Mouse (Mus musculus): ENCODE measurements around the gene Gk5. TPM values are rescaled to one million over a fixed set of nuclear protein-coding genes. Genes with fewer than 3 reads are reported as not detected.
"Not testable (repeated sequence)": the region's sequence is repeated elsewhere in the genome, so short reads cannot be mapped to it uniquely, and the experiment has no call there.

Gene Gk5
- polyA plus RNA-seq (2015; fragmentation: Nextera tagmentation; extraction: Ambion mirVana): 2.8 and 3.8 TPM in 2 replicates

GRCm38 (mm10) chr9:96118861-96119772, at the start of gene Gk5:
TSS of gene Gk5 (plus strand) at chr9:96119362.
- peaks cover 4% of the 10 kb centered on the region; the same call in 1 of the 2 replicates for H3K27me3 ChIP-seq (replicated peaks)
- H3K9me3 ChIP-seq: no peaks in the 10 kb centered on the region
- H3K36me3 ChIP-seq: no peaks in the 10 kb centered on the region
- peak within 1 kb of the TSS; percentile 84 for H3K4me2 ChIP-seq
- H3K27ac ChIP-seq (replicated peaks): peak within 1 kb of the TSS; percentile 51
- under 1% methylated on average over 69 of the region's 76 CpGs for WGBS
- peak within 1 kb of the TSS; percentile 80 for H3K4me3 ChIP-seq
- ATAC-seq (ENCODE audit: extremely low read depth, insufficient number of reproducible peaks, low FRiP score, low TSS enrichment): peak; percentile 99
- H3K9ac ChIP-seq: peak within 1 kb of the TSS; percentile 87
- peaks cover 6% of the 10 kb centered on the region for H3K4me1 ChIP-seq

GRCm38 (mm10) chr9:96078752-96079315, 40.3 kb upstream of the Gk5 start:
- peaks cover 4% of the 10 kb centered on the region; the same call in 1 of the 2 replicates for H3K9me3 ChIP-seq
- H3K27ac ChIP-seq (replicated peaks): no peak overlapping the region
- no peak overlapping the region for H3K4me3 ChIP-seq
- ATAC-seq (ENCODE audit: extremely low read depth, insufficient number of reproducible peaks, low FRiP score, low TSS enrichment): no peak
- no peaks in the 10 kb centered on the region for H3K36me3 ChIP-seq
- H3K4me2 ChIP-seq: no peak overlapping the region
- 87% methylated on average over 13 of the region's 13 CpGs for WGBS
- H3K27me3 ChIP-seq (replicated peaks): no peaks in the 10 kb centered on the region
- H3K4me1 ChIP-seq: no peaks in the 10 kb centered on the region
- H3K9ac ChIP-seq: no peak overlapping the region

DNA sequence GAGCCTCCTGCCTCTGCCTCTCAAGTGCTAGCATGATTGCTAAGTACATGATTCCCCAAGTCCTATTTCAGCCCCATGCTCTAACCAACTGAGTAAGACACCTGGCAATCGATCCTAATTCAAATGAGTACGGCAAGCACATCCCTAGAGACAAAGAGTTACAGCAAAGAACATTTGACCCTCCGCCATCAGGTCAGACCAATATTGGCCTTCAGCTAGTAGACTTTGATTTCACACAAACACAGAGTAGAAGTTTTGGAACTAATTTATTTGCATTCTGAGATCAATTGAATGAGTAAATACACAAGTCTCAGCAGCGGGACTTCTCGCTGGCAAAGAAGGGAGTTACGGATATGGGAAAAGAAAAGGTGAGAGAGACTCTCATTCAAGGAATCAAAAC, 33.9 kb upstream of the Gk5 start:
- no peak overlapping the region for H3K4me3 ChIP-seq
- no peaks in the 10 kb centered on the region for H3K27me3 ChIP-seq (replicated peaks)
- H3K4me2 ChIP-seq: no peak overlapping the region
- no peaks in the 10 kb centered on the region for H3K4me1 ChIP-seq
- ATAC-seq (ENCODE audit: extremely low read depth, insufficient number of reproducible peaks, low FRiP score, low TSS enrichment): no peak
- WGBS: 85% methylated on average over 6 of the region's 6 CpGs
- no peaks in the 10 kb centered on the region for H3K36me3 ChIP-seq
- no peak overlapping the region for H3K27ac ChIP-seq (replicated peaks)
- H3K9me3 ChIP-seq: no peaks in the 10 kb centered on the region
- no peak overlapping the region for H3K9ac ChIP-seq

- no peak for ATAC-seq (ENCODE audit: extremely low read depth, insufficient number of reproducible peaks, low FRiP score, low TSS enrichment)
- Histone ChIP-seq H3K4me1 (no peaks in the 10 kb centered on the region), H3K4me2 (no peak overlapping the region), H3K27ac (replicated peaks) (no peak overlapping the region), H3K27me3 (replicated peaks) (no peaks in the 10 kb centered on the region), H3K4me3 (no peak overlapping the region), H3K9ac (no peak overlapping the region), H3K9me3 (no peaks in the 10 kb centered on the region), H3K36me3 (no peaks in the 10 kb centered on the region)
- 78% methylated on average over 2 of the region's 2 CpGs for WGBS
These were observed 31.5 kb upstream of the Gk5 start for GRCm38 (mm10) chr9:96087671-96088070.

GRCm38 (mm10) chr9:96088456-96088855, 30.7 kb upstream of the Gk5 start:
- not testable (repeated sequence) for H3K4me3 ChIP-seq; H3K27me3 ChIP-seq (replicated peaks); H3K27ac ChIP-seq (replicated peaks); H3K9ac ChIP-seq; H3K36me3 ChIP-seq; H3K9me3 ChIP-seq; ATAC-seq (ENCODE audit: extremely low read depth, insufficient number of reproducible peaks, low FRiP score, low TSS enrichment); H3K4me1 ChIP-seq; H3K4me2 ChIP-seq
- 76% methylated on average over 3 of the region's 3 CpGs for WGBS

DNA sequence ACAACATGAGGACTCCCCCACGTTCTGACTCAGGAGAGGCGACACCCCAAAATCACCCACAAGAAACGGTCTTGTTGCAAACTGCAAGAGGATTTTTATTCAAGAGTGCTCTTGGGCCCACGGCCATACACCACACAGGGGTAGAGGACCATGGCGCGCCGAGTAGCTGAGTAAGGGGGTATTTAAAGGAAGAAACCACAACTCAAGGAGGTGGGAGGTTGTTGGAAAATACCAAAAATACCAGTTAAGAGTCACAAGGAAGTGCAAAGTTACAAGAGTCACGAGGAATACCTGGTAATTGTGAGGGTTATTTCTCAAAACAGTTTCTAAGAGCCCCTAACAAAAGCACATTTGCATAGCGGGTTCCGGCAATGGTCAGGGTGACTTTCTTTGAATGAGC, 26.5 kb upstream of the Gk5 start:
- H3K4me1 ChIP-seq; ATAC-seq (ENCODE audit: extremely low read depth, insufficient number of reproducible peaks, low FRiP score, low TSS enrichment); H3K27me3 ChIP-seq (replicated peaks); H3K9ac ChIP-seq; H3K36me3 ChIP-seq; H3K27ac ChIP-seq (replicated peaks); H3K4me3 ChIP-seq; H3K4me2 ChIP-seq: not testable (repeated sequence)
- WGBS: 80% methylated on average over 10 of the region's 10 CpGs
- peaks cover 12% of the 10 kb centered on the region for H3K9me3 ChIP-seq

DNA sequence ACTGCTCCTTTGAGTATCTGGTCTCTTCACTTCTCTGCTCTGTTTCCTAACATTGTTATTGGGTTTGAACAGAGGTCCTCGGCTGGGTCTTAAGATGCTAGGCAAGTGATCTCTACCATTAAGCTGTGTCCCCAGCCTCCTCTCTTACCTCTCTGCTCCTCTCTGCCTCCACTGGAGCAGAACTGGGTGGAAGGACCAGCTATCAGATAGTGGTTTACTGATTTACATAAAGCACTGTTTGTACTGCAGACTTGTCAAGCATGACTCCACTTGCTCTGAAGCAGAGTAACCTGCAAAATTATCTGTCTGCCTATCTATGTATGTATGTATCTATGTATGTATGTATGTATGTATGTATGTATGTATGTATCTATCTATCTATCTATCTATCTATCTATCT, 25.9 kb upstream of the Gk5 start:
- Histone ChIP-seq H3K27me3 (replicated peaks) (no peaks in the 10 kb centered on the region), H3K9me3 (peaks cover 15% of the 10 kb centered on the region), H3K27ac (replicated peaks) (no peak overlapping the region), H3K4me3 (no peak overlapping the region), H3K4me1 (no peaks in the 10 kb centered on the region), H3K9ac (no peak overlapping the region), H3K36me3 (no peaks in the 10 kb centered on the region), H3K4me2 (no peak overlapping the region)
- 82% methylated on average over 1 of the region's 1 CpGs for WGBS
- ATAC-seq (ENCODE audit: extremely low read depth, insufficient number of reproducible peaks, low FRiP score, low TSS enrichment): no peak

DNA sequence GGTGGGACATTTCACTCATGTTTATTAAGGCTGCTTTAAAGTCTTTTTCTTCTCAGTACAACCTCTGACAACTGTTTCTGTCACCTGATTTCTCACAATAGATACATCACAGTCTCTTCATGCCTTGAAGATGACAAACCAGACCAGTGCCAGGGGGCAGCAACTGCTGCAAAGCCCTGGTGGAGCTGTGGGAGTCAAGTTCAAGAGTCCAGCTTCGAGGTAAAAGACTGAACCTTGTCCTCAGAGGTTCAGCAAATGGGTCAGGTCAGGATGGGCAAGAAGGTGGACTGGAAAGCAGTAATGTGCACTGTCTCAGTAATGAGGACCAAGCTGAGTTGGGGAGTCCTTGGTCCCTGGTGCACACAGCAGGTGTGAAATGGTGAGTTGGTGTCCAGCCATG, 24.8 kb upstream of the Gk5 start:
- Histone ChIP-seq H3K9ac (no peak overlapping the region), H3K27ac (replicated peaks) (no peak overlapping the region), H3K27me3 (replicated peaks) (no peaks in the 10 kb centered on the region), H3K4me1 (no peaks in the 10 kb centered on the region), H3K4me3 (no peak overlapping the region), H3K36me3 (no peaks in the 10 kb centered on the region), H3K4me2 (no peak overlapping the region), H3K9me3 (peaks cover 24% of the 10 kb centered on the region)
- 45% methylated on average over 1 of the region's 1 CpGs for WGBS
- ATAC-seq (ENCODE audit: extremely low read depth, insufficient number of reproducible peaks, low FRiP score, low TSS enrichment): no peak

DNA sequence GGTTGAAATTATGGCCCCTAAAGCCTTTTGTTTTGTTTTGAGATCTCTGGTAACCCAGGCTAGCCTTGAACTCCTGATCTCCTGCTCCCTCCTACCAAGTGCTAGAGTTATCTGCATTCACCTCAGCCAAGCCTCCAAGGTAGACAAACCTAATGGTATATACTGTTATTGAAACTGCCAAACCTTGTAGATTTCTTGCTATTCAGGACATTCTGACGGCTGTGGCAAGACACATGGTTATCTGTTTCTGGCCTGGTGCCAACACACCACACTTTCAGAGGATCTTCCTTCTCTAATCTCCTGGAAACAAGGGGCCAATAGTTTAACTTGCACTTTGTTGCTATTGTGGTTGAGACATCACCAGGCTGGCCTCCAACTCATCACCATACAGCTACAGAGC, 24.0 kb upstream of the Gk5 start:
- H3K4me2 ChIP-seq: no peak overlapping the region
- H3K9me3 ChIP-seq: peaks cover 33% of the 10 kb centered on the region
- no peaks in the 10 kb centered on the region for H3K4me1 ChIP-seq
- no peak overlapping the region for H3K4me3 ChIP-seq
- no peak overlapping the region for H3K9ac ChIP-seq
- no peaks in the 10 kb centered on the region for H3K36me3 ChIP-seq
- H3K27me3 ChIP-seq (replicated peaks): no peaks in the 10 kb centered on the region
- 63% methylated on average over 1 of the region's 1 CpGs for WGBS
- ATAC-seq (ENCODE audit: extremely low read depth, insufficient number of reproducible peaks, low FRiP score, low TSS enrichment): no peak
- H3K27ac ChIP-seq (replicated peaks): no peak overlapping the region

GRCm38 (mm10) chr9:96102846-96103245, 16.3 kb upstream of the Gk5 start:
- H3K4me3 ChIP-seq: no peak overlapping the region
- ATAC-seq (ENCODE audit: extremely low read depth, insufficient number of reproducible peaks, low FRiP score, low TSS enrichment): no peak
- H3K27me3 ChIP-seq (replicated peaks): no peaks in the 10 kb centered on the region
- H3K9me3 ChIP-seq: peaks cover 24% of the 10 kb centered on the region
- H3K27ac ChIP-seq (replicated peaks): no peak overlapping the region
- no peaks in the 10 kb centered on the region for H3K36me3 ChIP-seq
- H3K9ac ChIP-seq: no peak overlapping the region
- no peaks in the 10 kb centered on the region for H3K4me1 ChIP-seq
- no peak overlapping the region for H3K4me2 ChIP-seq
- 82% methylated on average over 8 of the region's 8 CpGs for WGBS

DNA sequence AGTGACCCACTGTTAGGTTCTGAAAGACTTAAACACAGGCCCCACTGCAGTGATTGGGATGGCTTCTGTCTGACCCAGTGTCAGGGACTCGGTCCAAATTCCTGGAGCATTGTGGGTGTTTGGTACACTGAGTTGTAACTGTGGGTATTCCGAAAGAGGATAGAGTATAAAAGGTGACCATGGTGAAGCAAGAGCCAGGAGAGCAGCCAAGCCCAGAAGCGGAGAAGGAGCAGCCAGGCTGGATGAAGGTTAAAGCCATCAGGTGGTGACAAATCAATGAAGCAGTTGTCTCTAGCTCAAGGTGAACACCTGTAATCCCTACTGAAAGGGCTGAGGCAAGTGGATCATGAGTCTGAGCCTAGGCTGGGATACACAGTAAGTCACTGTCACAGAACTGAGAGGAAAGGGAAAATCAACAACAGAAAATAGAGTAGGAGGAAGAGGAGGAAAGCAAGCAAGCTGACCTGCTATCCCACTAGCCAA, 6.2 kb upstream of the Gk5 start:
- no peaks in the 10 kb centered on the region for H3K36me3 ChIP-seq
- no peak overlapping the region for H3K4me2 ChIP-seq
- H3K4me1 ChIP-seq: no peaks in the 10 kb centered on the region
- peaks cover 4% of the 10 kb centered on the region; the same call in 1 of the 2 replicates for H3K27me3 ChIP-seq (replicated peaks)
- H3K27ac ChIP-seq (replicated peaks): no peak overlapping the region
- H3K9me3 ChIP-seq: no peaks in the 10 kb centered on the region
- no peak for ATAC-seq (ENCODE audit: extremely low read depth, insufficient number of reproducible peaks, low FRiP score, low TSS enrichment)
- WGBS: 74% methylated on average over 3 of the region's 3 CpGs
- H3K9ac ChIP-seq: no peak overlapping the region
- no peak overlapping the region for H3K4me3 ChIP-seq
